Mouse (Mus musculus) CH12.LX (cell line): ENCODE measurements at regions not wholly inside any gene's neighbourhood (a gene's known extent, or its start where the extent isn't known, plus 50 kb on each side); places are given as distances from the start of the nearest gene placed in this dataset.

Experiments
- DNase-seq: peaks from one replicate; pipeline ENCODE4 v3.0.0-alpha.2; 2013; ENCODE audit errors: extremely low read depth
- H3K27ac ChIP-seq: 2 replicates; pipeline ENCODE4 v1.5.1; 2012; ENCODE audit warnings: low read depth, mild to moderate bottlenecking, control low read depth, moderate library complexity; ENCODE audit not compliant: insufficient read depth
- H3K27me3 ChIP-seq: replicated peaks from 2 replicates; pipeline ENCODE3; 2012; ENCODE audit warnings: inconsistent platforms
- H3K36me3 ChIP-seq, 2 experiments: replicated peaks in 1 of 2; 2 replicates each; pipeline versions ENCODE3 to v1.6.1; 2012; ENCODE audit warnings: inconsistent platforms in 1 of 2, low read length in 1 of 2, mild to moderate bottlenecking in 1 of 2, mixed read lengths in 1 of 2, moderate library complexity in 1 of 2; ENCODE audit not compliant: control insufficient read depth in 1 of 2, insufficient read depth in 1 of 2
- H3K4me1 ChIP-seq, 2 experiments: 2 replicates each; pipeline ENCODE4 v1.6.1; 2012; ENCODE audit warnings: inconsistent platforms in 1 of 2, moderate library complexity in 1 of 2; ENCODE audit not compliant: insufficient read depth in 2 of 2, control insufficient read depth in 1 of 2
- H3K4me2 ChIP-seq: 2 replicates; pipeline ENCODE4 v1.6.1; 2012; ENCODE audit warnings: low read depth, mild to moderate bottlenecking, control low read depth; ENCODE audit not compliant: poor library complexity, insufficient read depth, severe bottlenecking
- H3K4me3 ChIP-seq, 3 experiments: fragments of 150-350 bp in 1 of 3; sonication (generic) in 1 of 3; replicated peaks in 1 of 3; 2 replicates each; pipeline versions ENCODE3 to v1.5.1; 2011 to 2012; ENCODE audit warnings: low read depth in 2 of 3, low read length in 2 of 3, mild to moderate bottlenecking in 2 of 3, moderate library complexity in 2 of 3, control low read depth in 1 of 3, improper control_type of control experiment in 1 of 3, inconsistent platforms in 1 of 3, mixed read lengths in 1 of 3; ENCODE audit not compliant: poor library complexity in 1 of 3
- H3K79me2 ChIP-seq: replicated peaks from 2 replicates; pipeline ENCODE4 v1.6.1; 2012; ENCODE audit warnings: mild to moderate bottlenecking, moderate library complexity; ENCODE audit not compliant: control insufficient read depth, poor library complexity, insufficient read depth, severe bottlenecking; ENCODE audit errors: extremely low read depth
- H3K9ac ChIP-seq: 2 replicates; pipeline ENCODE4 v1.6.1; 2012; ENCODE audit warnings: low read depth, mild to moderate bottlenecking, control low read depth, moderate library complexity; ENCODE audit not compliant: insufficient read depth
- H3K9me3 ChIP-seq: replicated peaks from 2 replicates; pipeline ENCODE3; 2012; ENCODE audit warnings: low read length, inconsistent platforms, mixed read lengths
- BHLHE40 ChIP-seq: IDR thresholded peaks from 2 replicates; pipeline ENCODE4 v1.6.1; 2011; ENCODE audit warnings: mild to moderate bottlenecking, low read depth, low read length, improper control_type of control experiment
- CHD1 ChIP-seq: IDR thresholded peaks from 2 replicates; pipeline ENCODE4 v1.6.1; 2012; ENCODE audit warnings: low read depth, low read length, improper control_type of control experiment, inconsistent platforms
- CHD2 ChIP-seq: IDR thresholded peaks from 2 replicates; pipeline ENCODE4 v1.6.1; 2011; ENCODE audit warnings: low read length, improper control_type of control experiment
- CTCF ChIP-seq, 2 experiments: IDR thresholded peaks in 1 of 2; conservative IDR thresholded peaks in 1 of 2; 2 replicates each; pipeline ENCODE4 v1.5.1; 2011 to 2012; ENCODE audit warnings: low read depth in 2 of 2, low read length in 2 of 2, improper control_type of control experiment in 1 of 2, inconsistent platforms in 1 of 2, mild to moderate bottlenecking in 1 of 2, moderate library complexity in 1 of 2
- EP300 ChIP-seq: IDR thresholded peaks from 2 replicates; pipeline ENCODE4 v1.6.1; 2011; ENCODE audit warnings: low read length, improper control_type of control experiment
- IRF4 ChIP-seq: IDR thresholded peaks from 2 replicates; pipeline ENCODE4 v1.6.1; 2014; ENCODE audit warnings: low read depth, mild to moderate bottlenecking, inconsistent platforms, low read length, improper control_type of control experiment
- JUN ChIP-seq: IDR thresholded peaks from 2 replicates; pipeline ENCODE4 v1.6.1; 2011; ENCODE audit warnings: low read depth, mild to moderate bottlenecking, low read length, improper control_type of control experiment, moderate library complexity; ENCODE audit not compliant: insufficient read depth
- KAT2A ChIP-seq: IDR thresholded peaks from 2 replicates; pipeline ENCODE4 v1.6.1; 2012; ENCODE audit warnings: low read length, improper control_type of control experiment, inconsistent platforms; ENCODE audit not compliant: insufficient replicate concordance
- MAFK ChIP-seq: IDR thresholded peaks from 2 replicates; pipeline ENCODE4 v1.6.1; 2011; ENCODE audit warnings: low read length, improper control_type of control experiment; ENCODE audit not compliant: insufficient replicate concordance
- MAX ChIP-seq: IDR thresholded peaks from 2 replicates; pipeline ENCODE4 v1.6.1; 2011; ENCODE audit warnings: low read length, improper control_type of control experiment
- MAZ ChIP-seq: IDR thresholded peaks from 2 replicates; pipeline ENCODE4 v1.6.1; 2012; ENCODE audit warnings: low read depth, mild to moderate bottlenecking, inconsistent platforms, low read length, improper control_type of control experiment, moderate library complexity
- MXI1 ChIP-seq: IDR thresholded peaks from 2 replicates; pipeline ENCODE4 v1.6.1; 2011; ENCODE audit warnings: mild to moderate bottlenecking, low read depth, low read length, improper control_type of control experiment
- NELFE ChIP-seq: IDR thresholded peaks from 2 replicates; pipeline ENCODE4 v1.6.1; 2011; ENCODE audit warnings: low read depth, low read length, improper control_type of control experiment
- NRF1 ChIP-seq: IDR thresholded peaks from 2 replicates; pipeline ENCODE4 v1.6.1; 2014; ENCODE audit warnings: low read depth, mild to moderate bottlenecking, inconsistent platforms, low read length, improper control_type of control experiment, moderate library complexity
- PAX5 ChIP-seq: IDR thresholded peaks from 2 replicates; pipeline ENCODE4 v1.6.1; 2012; ENCODE audit warnings: low read length, inconsistent platforms, mixed read lengths
- POLR2A ChIP-seq: IDR thresholded peaks from 2 replicates; pipeline ENCODE4 v1.6.1; 2011; ENCODE audit warnings: low read depth, mild to moderate bottlenecking, improper control_type of control experiment, low read length
- POLR2AphosphoS2 ChIP-seq: IDR thresholded peaks from 2 replicates; pipeline ENCODE4 v1.6.1; 2011; ENCODE audit warnings: low read depth, low read length, improper control_type of control experiment
- SMC3 ChIP-seq: IDR thresholded peaks from 2 replicates; pipeline ENCODE4 v1.6.1; 2011; ENCODE audit warnings: low read depth, low read length, improper control_type of control experiment
- TCF12 ChIP-seq: IDR thresholded peaks from 2 replicates; pipeline ENCODE4 v1.6.1; 2014; ENCODE audit warnings: low read depth, mild to moderate bottlenecking, inconsistent platforms, low read length, improper control_type of control experiment
- USF1 ChIP-seq: IDR thresholded peaks from 2 replicates; pipeline ENCODE4 v1.6.1; 2014; ENCODE audit warnings: low read depth, mild to moderate bottlenecking, inconsistent platforms, low read length, improper control_type of control experiment
- ZNF384 ChIP-seq: IDR thresholded peaks from 2 replicates; pipeline ENCODE4 v1.6.1; 2012; ENCODE audit warnings: low read depth, low read length, improper control_type of control experiment, inconsistent platforms
- dilution Hi-C: fragments of 300-500 bp; cut with MboI; formaldehyde crosslinking; loops from 2 replicates; pipeline ENCODE4 v1.14.3; 2020; ENCODE audit warnings: low sequenced_read_pairs; ENCODE audit not compliant: extremely low pct_unique_long_range_greater_than_20kb, extremely low pct_ligation_motif_present
- in situ Hi-C: fragments of 300-500 bp; cut with MboI; formaldehyde crosslinking; loops from 3 replicates; pipeline ENCODE4 v1.14.3; 2019; ENCODE audit warnings: low sequenced_read_pairs, low pct_ligation_motif_present, low pct_unique_long_range_greater_than_20kb, mixed read lengths

DNA sequence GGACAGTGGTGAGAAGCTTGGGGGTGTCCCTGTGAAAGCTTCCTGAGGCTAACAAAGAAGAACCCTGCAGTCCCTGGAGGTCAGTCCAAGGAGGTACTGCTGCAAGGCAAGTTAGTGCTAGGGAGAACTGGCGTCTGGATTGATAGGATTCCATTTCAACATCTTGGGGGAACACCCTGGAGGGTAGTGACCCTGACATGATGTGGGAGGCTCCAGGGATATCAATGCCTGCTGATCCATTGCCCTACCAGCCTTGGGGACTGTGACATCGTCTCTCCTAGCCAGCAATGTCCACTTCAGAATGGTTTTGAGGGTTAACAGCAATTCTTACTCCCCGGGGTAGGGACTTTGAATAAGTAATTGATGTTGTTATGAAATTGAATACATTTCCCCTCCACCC, 280.1 kb downstream of the Maf start:
- Histone ChIP-seq H3K9ac (no peak overlapping the region), H3K79me2 (no peaks in the 10 kb centered on the region), H3K9me3 (no peaks in the 10 kb centered on the region), H3K4me3 (no peak overlapping the region), H3K27me3 (peaks cover 80% of the 10 kb centered on the region), H3K4me1 (no peaks in the 10 kb centered on the region), H3K36me3 (no peaks in the 10 kb centered on the region), H3K27ac (no peak overlapping the region), H3K4me2 (no peak overlapping the region)
- in situ Hi-C loops: no loop called here
- dilution Hi-C loops: no loop called here
- DNase-seq: no peak
- TF ChIP-seq POLR2AphosphoS2 (no peak), CTCF (conservative IDR thresholded peaks at IDR 0.05 in 1 of 2, IDR thresholded peaks at IDR 0.05 in 1 of 2; ENCODE audit: low read depth in 2 of 2, low read length in 2 of 2) (no peak), CHD1 (no peak), MXI1 (no peak), JUN (no peak), ZNF384 (no peak), POLR2A (no peak), TCF12 (no peak), IRF4 (no peak), MAZ (no peak), NRF1 (no peak), KAT2A (no peak), SMC3 (no peak)

- H3K4me3 ChIP-seq: no peak overlapping the region
- no peaks in the 10 kb centered on the region for H3K79me2 ChIP-seq
- TF ChIP-seq SMC3: no peak
- no peak for TF ChIP-seq TCF12
- no peak for TF ChIP-seq PAX5
- TF ChIP-seq CTCF (conservative IDR thresholded peaks at IDR 0.05 in 1 of 2, IDR thresholded peaks at IDR 0.05 in 1 of 2; ENCODE audit: low read depth in 2 of 2, low read length in 2 of 2): no peak
- no peak for TF ChIP-seq KAT2A
- no peak for TF ChIP-seq CHD2
- TF ChIP-seq MAX: no peak
- H3K9ac ChIP-seq: no peak overlapping the region
- H3K27ac ChIP-seq: no peak overlapping the region
- no peak for DNase-seq
- dilution Hi-C loops (no loop called here), in situ Hi-C loops (no loop called here)
- H3K4me1 ChIP-seq: no peaks in the 10 kb centered on the region
- H3K9me3 ChIP-seq: no peaks in the 10 kb centered on the region
- no peak overlapping the region for H3K4me2 ChIP-seq
- H3K36me3 ChIP-seq: no peaks in the 10 kb centered on the region
- peaks cover 83% of the 10 kb centered on the region for H3K27me3 ChIP-seq
Measured at GRCm38 (mm10) chr8:115426543-115426942, 281.1 kb downstream of the Maf start.

DNA sequence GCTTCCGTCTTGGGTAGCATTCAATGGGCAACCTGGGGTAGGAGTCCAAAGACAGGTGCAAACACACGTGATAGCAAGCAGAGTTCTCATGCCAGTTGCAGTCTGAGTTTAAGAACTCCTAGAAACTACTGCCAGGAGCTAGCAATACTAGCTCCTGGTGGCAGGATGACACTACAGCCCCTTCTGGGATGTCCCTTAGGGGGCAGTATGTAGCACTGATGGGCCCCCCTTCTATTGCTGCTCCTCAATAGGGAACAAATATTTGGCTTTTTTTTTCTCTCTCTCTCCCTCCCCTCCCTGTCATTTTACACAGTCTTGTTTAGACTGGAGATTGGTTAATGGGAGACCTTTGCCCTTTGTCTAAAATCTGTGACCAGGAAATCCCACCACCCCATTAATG, 282.2 kb downstream of the Maf start:
- dilution Hi-C loops: no loop called here
- Histone ChIP-seq H3K27me3 (peaks cover 84% of the 10 kb centered on the region), H3K4me1 (no peaks in the 10 kb centered on the region), H3K36me3 (no peaks in the 10 kb centered on the region), H3K27ac (no peak overlapping the region)
- in situ Hi-C loops: no loop called here
- no peak for DNase-seq
- TF ChIP-seq PAX5 (no peak), POLR2A (no peak), USF1 (no peak), MAFK (no peak), NELFE (no peak), SMC3 (no peak), BHLHE40 (no peak), EP300 (no peak)
- TF ChIP-seq, all 38 proteins: peak for 0
- Histone ChIP-seq H3K4me3 (no peak overlapping the region), H3K9me3 (no peaks in the 10 kb centered on the region), H3K4me2 (no peak overlapping the region), H3K79me2 (no peaks in the 10 kb centered on the region), H3K9ac (no peak overlapping the region)
